Mouse (Mus musculus): ENCODE results near the gene Mettl1. TPM values are rescaled to one million over a fixed set of nuclear protein-coding genes. Genes with fewer than 3 reads are reported as not detected.

Mettl1 gene
- 21.8 and 24.3 TPM in 2 replicates for polyA plus RNA-seq (2011; ENCODE audit: insufficient read length, low read depth, missing spikeins)

DNA sequence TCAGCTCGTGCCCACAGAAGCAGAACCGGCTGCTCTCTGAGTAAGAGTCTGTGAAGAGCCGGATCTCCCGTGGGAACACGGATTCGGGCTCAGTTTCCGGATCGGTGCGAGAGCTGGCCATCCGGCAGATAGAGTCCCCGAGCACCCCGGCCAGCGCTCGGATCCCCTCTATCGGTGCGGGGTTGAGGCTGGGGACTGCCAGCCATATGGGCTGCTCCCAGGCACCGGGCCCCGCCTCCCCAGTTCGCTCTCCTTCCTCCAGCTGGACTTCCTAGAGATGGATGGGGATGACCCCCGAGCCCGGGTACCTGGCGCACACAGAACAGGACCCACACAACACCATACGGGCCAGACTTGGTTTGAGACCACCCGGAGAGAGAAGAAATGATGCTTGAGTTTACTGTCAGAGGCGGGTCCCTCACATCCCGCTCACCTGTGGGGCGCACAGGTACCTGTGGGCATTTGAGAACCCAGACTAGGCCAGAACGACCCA lies at the start of gene Mettl1, which contains the start of gene Eef1akmt3:
Gene Mettl1, plus strand, starts transcription at position 141 of the 493 bp plus-strand sequence.
Gene Eef1akmt3, minus strand, starts transcription at position 240 of the 493 bp plus-strand sequence.
- Histone ChIP-seq H3K4me3 (ENCODE audit: insufficient read depth, low read length) (peak within 1 kb of the TSS; percentile 84), H3K27ac (ENCODE audit: insufficient read depth, low read length) (peak within 1 kb of the TSS; percentile 73), H3K4me1 (ENCODE audit: control insufficient read depth, insufficient read depth, low read length) (peaks cover 3% of the 10 kb centered on the region; the same call in 1 of the 2 replicates)
- TF ChIP-seq CTCF (IDR thresholded peaks at IDR 0.05; ENCODE audit: borderline replicate concordance, insufficient read depth, low read length) (no peak), POLR2A (IDR thresholded peaks at IDR 0.05; ENCODE audit: low read depth, low read length) (no peak)

DNA sequence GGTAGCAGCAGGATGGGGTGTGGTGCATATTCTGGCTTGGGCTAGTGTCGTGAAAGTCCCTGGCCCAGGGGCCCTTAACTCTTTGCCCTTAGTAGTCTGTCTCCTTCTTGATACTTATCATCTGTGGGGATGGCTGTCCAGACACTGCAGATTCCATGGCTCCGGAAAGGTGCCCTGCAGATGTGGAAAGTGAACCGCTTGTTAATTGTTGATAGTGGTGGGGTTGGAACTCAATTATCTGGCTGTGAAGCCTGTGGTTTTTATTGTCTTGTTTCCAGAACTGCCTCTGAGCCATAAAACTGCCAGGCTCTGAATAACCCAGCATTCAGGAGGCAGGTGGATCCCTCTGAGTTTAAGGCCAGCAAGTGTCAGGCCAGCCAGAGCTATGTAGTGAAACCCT lies 49.5 kb upstream of the Mettl1 start:
- TF ChIP-seq POLR2A (IDR thresholded peaks at IDR 0.05; ENCODE audit: low read depth, low read length) (no peak), CTCF (IDR thresholded peaks at IDR 0.05; ENCODE audit: borderline replicate concordance, insufficient read depth, low read length) (no peak)
- Histone ChIP-seq H3K4me3 (ENCODE audit: insufficient read depth, low read length) (no peak overlapping the region), H3K4me1 (ENCODE audit: control insufficient read depth, insufficient read depth, low read length) (peaks cover 5% of the 10 kb centered on the region; the same call in 1 of the 2 replicates), H3K27ac (ENCODE audit: insufficient read depth, low read length) (no peak overlapping the region)

DNA sequence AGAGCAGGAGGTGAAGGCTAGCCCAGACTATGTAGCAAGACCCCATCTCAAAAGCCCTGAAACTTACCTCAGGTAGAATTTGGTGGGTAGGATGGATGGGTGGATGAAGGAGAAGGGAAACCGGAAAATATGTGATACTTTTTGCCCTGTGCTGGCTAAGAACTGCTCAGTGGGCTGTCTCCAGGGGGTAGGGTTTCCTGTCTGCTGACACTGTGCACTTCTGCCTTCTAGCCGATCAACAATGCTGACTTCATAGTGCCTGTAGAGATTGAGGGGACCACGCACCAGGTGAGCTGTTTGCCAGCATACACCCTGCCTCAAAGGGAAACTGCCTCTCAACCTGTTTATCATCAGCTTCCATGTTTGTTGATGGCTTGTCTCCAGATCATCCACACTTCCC lies 47.6 kb upstream of the Mettl1 start:
- no peaks in the 10 kb centered on the region for H3K4me1 ChIP-seq (ENCODE audit: control insufficient read depth, insufficient read depth, low read length)
- H3K27ac ChIP-seq (ENCODE audit: insufficient read depth, low read length), result no peak overlapping the region
- no peak for TF ChIP-seq POLR2A (IDR thresholded peaks at IDR 0.05; ENCODE audit: low read depth, low read length)
- no peak for TF ChIP-seq CTCF (IDR thresholded peaks at IDR 0.05; ENCODE audit: borderline replicate concordance, insufficient read depth, low read length)
- no peak overlapping the region for H3K4me3 ChIP-seq (ENCODE audit: insufficient read depth, low read length)

DNA sequence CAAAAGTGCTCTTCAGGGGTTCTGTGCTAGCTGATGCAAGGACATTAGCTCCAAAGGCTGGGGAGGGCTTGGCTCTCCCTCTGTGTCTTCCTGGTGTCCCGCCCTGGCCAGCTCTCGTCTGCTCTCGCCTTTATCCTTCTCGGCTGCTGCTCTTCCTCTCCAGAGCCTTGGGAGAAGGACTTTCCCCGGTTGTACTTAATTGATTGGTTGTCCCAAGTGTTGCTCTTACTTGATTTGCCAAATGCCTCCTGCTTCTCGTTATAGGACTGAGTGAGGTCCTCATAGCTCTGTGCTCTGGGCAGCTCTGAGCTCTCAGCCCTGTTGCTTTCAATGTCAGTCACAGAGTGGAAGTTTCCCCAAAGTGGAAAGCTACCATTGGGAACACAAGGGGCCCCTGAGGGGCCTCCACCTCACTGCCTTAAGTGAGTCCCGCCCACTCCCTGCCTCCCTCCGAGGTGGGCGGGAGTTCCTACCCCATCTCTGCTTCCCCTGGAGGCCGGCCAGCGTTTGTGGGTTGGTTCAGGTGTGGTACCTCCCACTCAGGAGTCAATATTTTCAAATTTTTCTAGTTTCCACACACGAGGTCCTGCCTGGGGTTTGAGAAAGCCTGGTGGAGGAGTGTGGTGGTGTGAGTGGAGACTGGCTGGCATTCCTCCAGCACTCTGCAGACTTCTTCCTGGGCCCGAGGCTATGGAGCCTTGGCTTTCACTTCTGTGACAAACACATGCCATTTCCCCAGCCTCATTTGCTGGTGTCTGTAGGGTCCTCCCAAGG lies 43.7 kb upstream of the Mettl1 start:
- Histone ChIP-seq H3K27ac (ENCODE audit: insufficient read depth, low read length) (no peak overlapping the region), H3K4me3 (ENCODE audit: insufficient read depth, low read length) (no peak overlapping the region), H3K4me1 (ENCODE audit: control insufficient read depth, insufficient read depth, low read length) (no peaks in the 10 kb centered on the region)
- no peak for TF ChIP-seq POLR2A (IDR thresholded peaks at IDR 0.05; ENCODE audit: low read depth, low read length)
- TF ChIP-seq CTCF (IDR thresholded peaks at IDR 0.05; ENCODE audit: borderline replicate concordance, insufficient read depth, low read length), result no peak

DNA sequence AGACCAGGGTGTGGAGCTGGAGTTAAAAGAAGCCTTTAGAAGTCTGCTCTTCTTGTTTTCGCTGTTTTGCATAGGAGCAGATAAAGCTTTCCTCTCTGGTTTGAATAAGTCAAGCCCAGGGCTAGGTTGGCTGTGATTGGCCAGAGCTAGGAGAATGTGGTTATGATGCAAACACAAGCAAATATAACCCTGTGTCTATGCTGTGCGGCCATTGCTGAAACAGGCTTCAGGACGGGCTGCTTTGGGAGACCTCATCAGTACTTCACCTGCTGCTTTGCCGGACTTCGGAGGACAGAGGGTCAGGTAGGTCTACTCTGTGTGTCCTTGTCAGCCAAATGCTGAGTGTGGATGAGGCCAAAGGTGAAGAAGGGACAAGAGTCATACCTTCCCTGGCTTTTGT lies 40.7 kb upstream of the Mettl1 start, which contains the start of gene Avil:
Gene Avil, plus strand, starts transcription at position 181 of the 400 bp plus-strand sequence.
- TF ChIP-seq CTCF (IDR thresholded peaks at IDR 0.05; ENCODE audit: borderline replicate concordance, insufficient read depth, low read length) (no peak), POLR2A (IDR thresholded peaks at IDR 0.05; ENCODE audit: low read depth, low read length) (no peak)
- H3K4me1 ChIP-seq (ENCODE audit: control insufficient read depth, insufficient read depth, low read length), result no peaks in the 10 kb centered on the region
- no peak within 1 kb of the TSS for H3K27ac ChIP-seq (ENCODE audit: insufficient read depth, low read length)
- H3K4me3 ChIP-seq (ENCODE audit: insufficient read depth, low read length), result no peak within 1 kb of the TSS

DNA sequence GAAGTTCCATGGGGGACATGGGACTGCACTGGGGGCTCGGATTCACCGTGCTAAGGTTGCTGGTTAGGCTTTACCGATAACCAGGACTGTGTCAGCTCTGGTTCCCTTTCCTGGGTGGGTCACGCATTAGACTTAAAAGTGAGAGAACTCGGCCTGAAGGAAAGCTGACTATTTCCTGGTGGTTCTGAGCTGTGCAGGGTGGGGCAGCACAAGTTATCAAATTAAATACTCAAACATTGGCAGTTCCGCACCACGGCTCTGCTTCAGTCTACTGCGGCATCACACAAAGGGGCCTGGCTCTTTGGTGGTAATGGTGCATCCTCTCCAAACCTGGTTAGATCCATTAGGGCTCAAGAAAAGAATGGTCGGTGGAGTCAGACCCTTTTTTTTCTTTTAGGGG lies 39.9 kb upstream of the Mettl1 start:
- H3K27ac ChIP-seq (ENCODE audit: insufficient read depth, low read length), result no peak overlapping the region
- TF ChIP-seq POLR2A (IDR thresholded peaks at IDR 0.05; ENCODE audit: low read depth, low read length), result no peak
- TF ChIP-seq CTCF (IDR thresholded peaks at IDR 0.05; ENCODE audit: borderline replicate concordance, insufficient read depth, low read length), result no peak

DNA sequence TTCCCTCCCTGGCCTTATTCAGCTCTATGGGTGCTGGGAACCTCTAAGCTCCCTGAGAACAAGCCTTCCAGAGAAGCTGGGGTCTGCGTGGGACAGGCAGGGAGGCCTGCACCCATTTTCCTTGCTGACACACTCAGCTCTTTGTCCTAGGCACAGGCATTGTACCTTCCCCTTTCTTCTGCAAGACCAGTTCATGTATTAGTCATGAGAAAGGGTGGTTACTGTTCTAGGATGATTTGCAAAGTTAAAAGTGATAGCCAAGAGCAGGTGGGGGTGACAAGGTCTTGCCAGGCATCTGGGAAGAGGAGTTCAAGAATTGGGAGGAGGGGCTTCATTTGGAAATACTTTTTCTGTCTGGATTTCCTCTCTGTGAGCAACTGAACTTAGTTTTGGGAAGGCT lies 39.2 kb upstream of the Mettl1 start:
- no peaks in the 10 kb centered on the region for H3K4me1 ChIP-seq (ENCODE audit: control insufficient read depth, insufficient read depth, low read length)
- no peak overlapping the region for H3K4me3 ChIP-seq (ENCODE audit: insufficient read depth, low read length)
- H3K27ac ChIP-seq (ENCODE audit: insufficient read depth, low read length), result no peak overlapping the region
- TF ChIP-seq POLR2A (IDR thresholded peaks at IDR 0.05; ENCODE audit: low read depth, low read length) (no peak), CTCF (IDR thresholded peaks at IDR 0.05; ENCODE audit: borderline replicate concordance, insufficient read depth, low read length) (no peak)

More for the DNA sequence above, 39.9 kb upstream of the Mettl1 start:
- Histone ChIP-seq H3K4me3 (ENCODE audit: insufficient read depth, low read length) (no peak overlapping the region), H3K4me1 (ENCODE audit: control insufficient read depth, insufficient read depth, low read length) (no peaks in the 10 kb centered on the region)

DNA sequence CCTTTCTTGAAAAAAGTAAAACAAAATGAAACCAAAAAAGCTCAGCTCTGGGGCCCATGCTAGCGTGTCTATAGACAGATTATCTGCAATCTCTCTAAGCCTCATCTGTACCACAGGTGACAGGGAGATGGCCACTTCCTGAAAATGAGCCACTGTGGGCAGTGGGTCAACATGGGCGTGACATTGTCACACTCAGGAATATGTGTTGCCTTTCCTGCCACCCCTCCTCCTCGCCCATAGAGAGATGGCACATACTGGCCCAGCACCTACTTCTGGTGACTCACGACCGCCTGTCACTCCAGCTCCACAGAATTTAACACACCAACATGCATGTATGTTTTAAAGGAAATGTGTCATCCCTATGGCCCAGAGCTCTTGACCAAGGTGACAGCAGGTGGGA lies 38.4 kb upstream of the Mettl1 start:
- Histone ChIP-seq H3K4me1 (ENCODE audit: control insufficient read depth, insufficient read depth, low read length) (no peaks in the 10 kb centered on the region), H3K27ac (ENCODE audit: insufficient read depth, low read length) (no peak overlapping the region), H3K4me3 (ENCODE audit: insufficient read depth, low read length) (no peak overlapping the region)
- no peak for TF ChIP-seq POLR2A (IDR thresholded peaks at IDR 0.05; ENCODE audit: low read depth, low read length)
- TF ChIP-seq CTCF (IDR thresholded peaks at IDR 0.05; ENCODE audit: borderline replicate concordance, insufficient read depth, low read length), result no peak

DNA sequence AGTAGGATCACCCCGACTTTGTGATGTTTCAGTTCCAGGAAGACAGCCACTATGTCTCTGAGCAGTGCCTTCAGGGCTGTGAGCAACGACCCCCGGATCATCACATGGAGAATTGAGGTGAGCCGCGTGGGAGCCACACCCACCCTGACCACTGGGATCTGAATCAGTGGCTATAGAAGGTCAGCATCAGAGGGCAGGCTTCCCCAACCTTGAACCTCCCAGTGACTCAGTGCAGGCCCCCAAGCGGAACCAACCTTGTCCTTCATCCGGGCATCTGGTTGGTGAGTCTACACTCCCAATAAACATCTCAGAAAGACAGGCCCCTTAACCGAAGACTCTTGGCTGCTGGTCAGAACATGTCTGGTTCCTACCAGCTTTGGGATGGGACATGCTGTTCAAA lies 37.9 kb upstream of the Mettl1 start:
- H3K4me1 ChIP-seq (ENCODE audit: control insufficient read depth, insufficient read depth, low read length), result no peaks in the 10 kb centered on the region
- H3K4me3 ChIP-seq (ENCODE audit: insufficient read depth, low read length), result no peak overlapping the region
- TF ChIP-seq POLR2A (IDR thresholded peaks at IDR 0.05; ENCODE audit: low read depth, low read length) (no peak), CTCF (IDR thresholded peaks at IDR 0.05; ENCODE audit: borderline replicate concordance, insufficient read depth, low read length) (no peak)
- H3K27ac ChIP-seq (ENCODE audit: insufficient read depth, low read length), result no peak overlapping the region

DNA sequence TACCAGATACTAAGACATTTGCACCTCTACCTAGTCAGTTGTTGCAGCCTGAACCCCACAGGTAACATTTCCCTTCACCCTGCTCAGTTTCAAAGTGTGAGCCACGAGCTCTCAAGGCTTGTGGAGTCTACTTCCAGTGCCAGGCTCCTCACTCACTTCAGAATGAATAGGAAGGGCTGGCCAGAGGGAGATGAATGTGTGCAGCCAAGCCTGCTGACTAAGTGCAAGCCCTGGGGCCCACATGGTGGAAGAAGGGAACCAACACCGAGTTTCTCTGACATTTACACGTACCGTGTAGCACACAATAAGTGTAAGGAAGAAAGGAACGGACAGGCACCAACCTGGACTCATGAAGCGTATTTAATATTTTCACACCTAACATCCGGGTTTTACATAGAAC lies 37.4 kb upstream of the Mettl1 start:
- no peak overlapping the region for H3K27ac ChIP-seq (ENCODE audit: insufficient read depth, low read length)
- TF ChIP-seq POLR2A (IDR thresholded peaks at IDR 0.05; ENCODE audit: low read depth, low read length), result no peak
- no peak for TF ChIP-seq CTCF (IDR thresholded peaks at IDR 0.05; ENCODE audit: borderline replicate concordance, insufficient read depth, low read length)
- no peaks in the 10 kb centered on the region for H3K4me1 ChIP-seq (ENCODE audit: control insufficient read depth, insufficient read depth, low read length)
- no peak overlapping the region for H3K4me3 ChIP-seq (ENCODE audit: insufficient read depth, low read length)

Data from embryonic fibroblast, embryonic 13.5 days (primary cell).